Mouse (Mus musculus): ENCODE data around the gene Arpc2. TPM values are rescaled to one million over a fixed set of nuclear protein-coding genes. Genes with fewer than 3 reads are reported as not detected.

The Arpc2 gene
- total RNA-seq, 2 experiments from 2014 or later, result 249 to 278 TPM

DNA sequence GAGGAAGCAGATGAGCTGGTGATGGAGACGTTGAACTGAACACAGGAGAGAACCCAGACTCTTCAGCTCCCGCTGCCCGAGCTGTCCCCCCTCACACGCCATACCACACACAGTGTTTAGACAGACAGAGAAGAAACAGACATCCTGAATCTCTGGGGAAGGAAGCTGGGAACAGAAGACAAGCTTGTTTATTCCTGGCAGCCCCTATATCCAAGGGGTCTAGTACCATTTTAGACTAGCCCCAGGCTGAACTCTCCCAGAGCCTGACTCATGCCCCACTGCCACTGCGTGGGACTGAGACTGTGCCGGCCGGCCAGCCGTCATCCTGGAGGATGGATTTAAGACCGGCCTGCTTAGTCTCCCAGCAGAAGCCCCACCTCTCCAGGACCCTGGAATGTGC lies 39.1 kb downstream of the Arpc2 start:
- intact Hi-C loops (cut with DNase I), result no loop called here
- no peak overlapping the region for H3K27ac ChIP-seq
- DNase-seq (ENCODE audit: extremely low spot score in 1 of 2, low spot score in 2 of 2), result no peak
- TF ChIP-seq CTCF (IDR thresholded peaks at IDR 0.05), result no peak
- H3K4me3 ChIP-seq, result no peak overlapping the region

DNA sequence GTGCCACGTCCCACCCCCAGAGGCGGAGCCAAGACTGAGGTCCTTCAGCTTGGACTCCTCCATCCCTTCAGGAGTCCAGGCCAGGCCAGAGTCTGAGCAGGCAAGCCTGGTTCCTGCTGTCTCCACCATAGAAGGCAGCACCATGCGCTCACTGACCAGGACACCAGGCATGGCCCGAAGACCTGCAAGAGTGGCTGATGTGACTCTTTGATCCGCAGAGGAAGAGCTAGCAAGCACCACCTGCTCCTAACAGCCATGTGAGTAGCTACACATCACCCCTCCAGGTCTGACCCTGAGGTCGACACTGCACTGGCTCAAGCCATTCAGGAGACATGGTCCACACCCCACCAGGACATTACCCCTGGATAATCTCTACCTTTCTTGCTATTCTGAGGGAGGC lies 41.2 kb downstream of the Arpc2 start:
- H3K4me3 ChIP-seq, result no peak overlapping the region
- intact Hi-C loops (cut with DNase I), result no loop called here
- H3K27ac ChIP-seq, result no peak overlapping the region
- no peak for DNase-seq (ENCODE audit: extremely low spot score in 1 of 2, low spot score in 2 of 2)
- no peak for TF ChIP-seq CTCF (IDR thresholded peaks at IDR 0.05)

DNA sequence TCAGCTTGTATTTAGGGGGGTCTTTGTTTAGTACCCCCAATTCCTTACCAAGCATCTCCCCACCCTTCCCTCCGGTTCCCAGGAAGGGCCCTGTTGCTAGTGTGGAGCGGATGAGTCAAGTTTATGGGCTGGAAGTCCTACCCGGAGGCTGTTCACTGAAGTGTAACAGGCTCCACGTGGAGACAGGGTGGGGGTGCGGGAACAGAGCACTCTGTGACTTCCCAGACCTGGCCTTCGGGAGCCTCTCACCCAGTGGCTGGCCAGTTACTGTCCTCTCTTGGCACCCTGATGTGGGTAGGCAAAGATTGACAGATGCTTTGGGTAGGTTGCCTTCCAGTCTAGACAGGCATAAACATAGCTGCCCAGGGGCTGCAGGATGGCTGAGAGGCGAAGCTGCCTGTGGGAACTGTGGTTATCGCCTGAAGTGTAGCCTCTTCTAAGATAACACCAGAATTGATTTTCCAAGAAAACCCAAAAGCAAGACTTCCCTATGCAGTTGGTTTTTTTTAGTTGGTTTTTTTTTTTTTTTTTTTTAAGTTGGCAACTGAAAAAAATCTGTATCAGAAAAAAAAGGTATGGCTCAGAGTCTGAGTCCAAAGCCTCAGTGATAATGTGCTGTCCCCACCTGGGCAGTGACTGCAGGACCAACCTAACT lies 42.1 kb downstream of the Arpc2 start:
- Histone ChIP-seq H3K4me3 (no peak overlapping the region), H3K27ac (no peak overlapping the region)
- no peak for DNase-seq (ENCODE audit: extremely low spot score in 1 of 2, low spot score in 2 of 2)
- intact Hi-C loops (cut with DNase I), result loop anchor here (2.0 kb wide), 1 partner anchor 71 kb away; no protein-coding TSS in a partner anchor
- no peak for TF ChIP-seq CTCF (IDR thresholded peaks at IDR 0.05)

DNA sequence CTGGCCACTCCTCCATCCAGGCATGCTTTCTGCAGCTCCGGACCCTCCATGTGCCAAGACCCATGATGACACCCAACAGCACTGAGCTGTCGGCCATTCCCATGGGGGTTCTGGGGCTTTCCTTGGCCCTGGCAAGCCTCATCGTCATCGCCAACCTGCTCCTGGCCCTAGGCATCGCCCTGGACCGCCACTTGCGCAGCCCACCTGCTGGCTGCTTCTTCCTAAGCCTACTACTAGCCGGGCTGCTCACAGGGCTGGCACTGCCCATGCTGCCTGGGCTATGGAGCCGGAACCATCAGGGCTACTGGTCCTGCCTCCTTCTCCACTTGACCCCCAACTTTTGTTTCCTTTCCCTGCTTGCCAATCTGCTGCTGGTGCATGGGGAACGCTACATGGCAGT lies 42.7 kb downstream of the Arpc2 start, which contains the start of gene Gpbar1:
TSS of gene Gpbar1 (plus strand) at position 13 of the 400 bp plus-strand sequence.
- TF ChIP-seq CTCF (IDR thresholded peaks at IDR 0.05), result no peak
- Histone ChIP-seq H3K27ac (no peak within 1 kb of the TSS), H3K4me3 (no peak within 1 kb of the TSS)
- intact Hi-C loops (cut with DNase I), result loop anchor here (2.0 kb wide), 1 partner anchor 72 kb away; no protein-coding TSS in a partner anchor
- DNase-seq (ENCODE audit: extremely low spot score in 1 of 2, low spot score in 2 of 2), result no peak

DNA sequence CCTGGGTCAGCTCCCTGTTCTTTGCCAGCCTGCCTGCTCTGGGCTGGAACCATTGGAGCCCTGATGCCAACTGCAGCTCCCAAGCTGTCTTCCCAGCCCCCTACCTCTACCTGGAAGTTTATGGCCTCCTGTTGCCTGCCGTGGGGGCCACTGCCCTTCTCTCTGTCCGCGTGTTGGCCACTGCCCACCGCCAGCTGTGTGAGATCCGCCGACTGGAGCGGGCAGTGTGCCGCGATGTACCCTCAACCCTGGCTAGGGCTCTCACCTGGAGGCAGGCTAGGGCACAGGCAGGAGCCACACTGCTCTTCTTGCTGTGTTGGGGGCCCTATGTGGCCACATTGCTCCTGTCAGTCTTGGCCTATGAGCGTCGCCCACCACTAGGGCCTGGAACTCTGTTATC lies 43.1 kb downstream of the Arpc2 start:
- Histone ChIP-seq H3K4me3 (no peak overlapping the region), H3K27ac (no peak overlapping the region)
- DNase-seq (ENCODE audit: extremely low spot score in 1 of 2, low spot score in 2 of 2), result no peak
- intact Hi-C loops (cut with DNase I), result loop anchor here (2.0 kb wide), 1 partner anchor 72 kb away; no protein-coding TSS in a partner anchor
- TF ChIP-seq CTCF (IDR thresholded peaks at IDR 0.05), result no peak

DNA sequence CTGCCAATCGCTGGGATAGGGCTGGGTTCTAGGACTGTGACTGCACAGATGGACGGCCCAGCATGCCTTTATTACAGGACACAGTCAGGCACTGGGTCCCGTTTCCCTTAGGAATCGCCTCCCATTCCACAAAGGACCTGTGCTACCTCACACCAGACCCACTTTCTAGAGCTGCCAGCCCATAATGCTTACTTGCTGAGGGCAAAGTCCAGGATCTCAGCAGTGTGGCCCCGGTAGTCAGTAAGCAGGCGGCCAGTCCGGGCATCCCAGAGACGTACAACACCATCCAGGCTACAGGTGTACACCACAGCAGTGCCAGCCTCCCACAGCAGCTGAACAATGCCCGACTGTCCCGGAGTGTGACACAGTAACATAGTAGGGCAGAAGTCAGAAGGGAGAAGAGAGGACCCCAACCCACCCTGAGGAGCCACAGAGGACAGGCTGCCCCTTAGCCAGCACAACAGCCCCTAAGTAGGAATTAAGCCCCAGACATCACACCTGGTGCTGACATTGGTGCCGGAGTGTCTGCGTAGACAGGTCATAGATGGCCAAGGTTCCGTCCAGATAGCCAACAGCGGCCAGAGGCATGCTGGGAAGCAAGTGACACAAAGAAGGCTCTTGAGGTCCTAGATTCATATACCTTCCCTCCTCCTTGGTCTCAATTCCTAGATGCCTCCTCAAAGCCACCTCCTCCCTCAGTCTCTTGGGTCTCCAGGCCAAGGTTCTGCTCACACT lies 44.9 kb downstream of the Arpc2 start:
- DNase-seq (ENCODE audit: extremely low spot score in 1 of 2, low spot score in 2 of 2), result no peak
- no peak for TF ChIP-seq CTCF (IDR thresholded peaks at IDR 0.05)
- H3K4me3 ChIP-seq, result no peak overlapping the region
- intact Hi-C loops (cut with DNase I), result no loop called here
- H3K27ac ChIP-seq, result no peak overlapping the region

DNA sequence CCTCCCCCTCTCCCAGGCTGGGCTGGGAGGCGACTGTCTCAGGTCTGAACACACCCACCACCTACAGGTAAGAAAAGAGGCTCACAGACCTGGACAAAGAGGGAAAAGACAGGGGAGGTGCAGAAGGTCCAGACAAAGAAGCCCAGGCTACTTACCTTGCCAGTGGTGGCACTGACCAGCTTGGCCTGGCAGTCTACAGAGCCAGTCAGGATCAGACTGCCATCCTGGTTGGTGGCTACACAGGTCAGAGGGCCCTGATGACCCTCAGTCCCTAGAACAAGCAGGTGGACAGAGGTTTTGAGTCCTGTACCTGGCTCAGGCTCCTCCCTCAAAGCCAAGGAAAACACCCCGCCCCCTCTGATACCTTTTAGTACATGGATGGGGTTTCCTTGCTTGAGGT lies 45.5 kb downstream of the Arpc2 start:
- DNase-seq (ENCODE audit: extremely low spot score in 1 of 2, low spot score in 2 of 2), result no peak
- Histone ChIP-seq H3K27ac (no peak overlapping the region), H3K4me3 (no peak overlapping the region)
- intact Hi-C loops (cut with DNase I), result no loop called here
- no peak for TF ChIP-seq CTCF (IDR thresholded peaks at IDR 0.05)

DNA sequence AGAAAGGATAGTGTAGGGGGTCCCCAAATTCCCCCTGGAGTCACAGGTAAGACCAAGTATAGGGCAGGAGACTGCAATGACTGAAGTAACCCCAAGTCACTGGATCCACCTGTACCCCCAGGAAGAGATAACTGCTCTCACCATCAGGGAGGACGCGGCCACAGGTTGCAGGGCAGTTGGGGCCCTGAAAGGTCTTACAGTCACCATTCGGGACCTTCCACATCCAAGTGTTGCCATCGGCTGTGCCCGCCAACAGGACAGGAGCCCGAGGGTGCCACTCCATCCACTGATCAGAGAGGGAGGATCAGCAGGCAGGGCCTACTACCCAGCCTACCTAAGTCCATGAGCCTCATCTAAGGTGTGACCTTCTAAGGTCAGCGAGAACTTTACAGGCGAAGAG lies 46.0 kb downstream of the Arpc2 start:
- Histone ChIP-seq H3K4me3 (no peak overlapping the region), H3K27ac (no peak overlapping the region)
- no peak for DNase-seq (ENCODE audit: extremely low spot score in 1 of 2, low spot score in 2 of 2)
- TF ChIP-seq CTCF (IDR thresholded peaks at IDR 0.05), result no peak
- intact Hi-C loops (cut with DNase I), result no loop called here

DNA sequence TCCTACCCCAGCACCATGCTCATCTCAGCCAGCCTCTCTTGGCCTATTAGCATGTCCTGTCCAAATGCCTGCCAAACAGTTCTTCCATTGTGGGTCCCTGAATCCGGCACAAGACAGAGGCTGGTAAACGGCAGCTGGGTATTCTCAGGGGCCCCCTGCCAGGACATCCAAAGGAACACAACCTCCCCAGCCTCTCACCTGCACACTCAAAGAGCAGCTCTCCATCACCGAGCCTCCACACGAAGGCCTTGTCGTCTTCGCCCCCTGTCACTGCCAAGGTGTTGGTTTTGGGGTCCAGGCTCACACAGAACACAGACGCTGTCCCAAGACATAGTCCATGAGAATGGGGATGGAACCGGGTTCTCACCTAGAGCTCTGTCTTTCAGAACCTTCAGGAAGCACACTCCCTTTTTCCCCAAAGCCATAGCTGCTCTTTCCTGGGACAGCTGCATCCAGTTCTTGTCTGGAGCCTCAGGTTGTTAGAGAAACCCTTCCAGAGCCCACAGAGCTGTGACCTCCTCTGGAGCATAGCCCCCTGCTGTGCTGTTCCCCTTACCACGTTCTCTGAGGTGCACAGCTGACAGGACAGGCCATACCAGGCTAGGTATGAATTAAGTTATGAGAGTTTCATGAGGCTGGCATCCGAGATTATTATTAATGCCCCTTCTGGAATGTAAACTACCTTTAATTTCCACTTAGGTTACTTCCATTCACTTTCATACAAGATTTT lies 47.2 kb downstream of the Arpc2 start:
- no peak for TF ChIP-seq CTCF (IDR thresholded peaks at IDR 0.05)
- intact Hi-C loops (cut with DNase I), result no loop called here
- Histone ChIP-seq H3K4me3 (no peak overlapping the region), H3K27ac (no peak overlapping the region)
- DNase-seq (ENCODE audit: extremely low spot score in 1 of 2, low spot score in 2 of 2), result no peak

DNA sequence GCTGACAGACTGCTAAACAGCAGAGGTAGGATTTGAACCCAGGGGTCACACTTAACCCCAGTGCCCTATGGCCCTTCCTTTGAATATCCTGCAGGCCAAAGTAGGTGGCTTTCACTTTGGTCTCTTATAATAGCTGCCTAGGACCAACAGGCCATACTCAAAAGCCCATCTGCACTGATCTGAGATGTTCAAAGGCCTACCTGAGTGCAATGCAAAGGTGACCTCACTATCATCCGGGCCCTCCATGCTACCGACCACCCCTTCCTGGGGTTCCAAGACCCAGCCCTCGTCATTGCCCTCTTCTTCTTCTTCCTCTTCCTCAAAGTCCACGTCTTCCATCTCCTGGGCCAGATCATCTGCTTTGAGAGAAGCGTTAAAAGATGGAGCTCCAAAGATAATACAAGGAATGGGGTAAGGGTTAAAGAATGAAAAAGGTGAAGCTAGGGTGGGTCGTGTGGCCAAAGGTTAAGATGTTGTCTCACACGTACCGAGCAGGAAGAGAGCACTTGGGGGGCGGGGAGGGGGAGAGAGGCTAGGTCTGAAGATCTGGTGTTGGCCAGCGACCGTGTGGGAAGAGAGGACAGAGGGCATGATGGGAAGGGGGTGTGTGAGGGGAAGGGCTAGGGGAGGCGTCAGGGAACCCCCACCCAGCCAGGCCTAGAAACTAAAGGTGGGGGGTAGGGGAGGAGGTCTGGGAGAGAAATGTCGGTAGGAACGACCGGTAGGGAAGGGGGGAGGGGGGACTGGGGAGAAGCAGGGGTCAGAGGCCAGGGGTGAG lies 48.0 kb downstream of the Arpc2 start:
- TF ChIP-seq CTCF (IDR thresholded peaks at IDR 0.05), result no peak
- peak; percentile 41 to 50 for DNase-seq (ENCODE audit: extremely low spot score in 1 of 2, low spot score in 2 of 2)
- Histone ChIP-seq H3K4me3 (peak overlapping the region; percentile 68), H3K27ac (peak overlapping the region; percentile 91)
- intact Hi-C loops (cut with DNase I), result loop anchor here (1.0 kb wide), 1 partner anchor 48 kb away; the partner anchor contains the start of gene Arpc2

DNA sequence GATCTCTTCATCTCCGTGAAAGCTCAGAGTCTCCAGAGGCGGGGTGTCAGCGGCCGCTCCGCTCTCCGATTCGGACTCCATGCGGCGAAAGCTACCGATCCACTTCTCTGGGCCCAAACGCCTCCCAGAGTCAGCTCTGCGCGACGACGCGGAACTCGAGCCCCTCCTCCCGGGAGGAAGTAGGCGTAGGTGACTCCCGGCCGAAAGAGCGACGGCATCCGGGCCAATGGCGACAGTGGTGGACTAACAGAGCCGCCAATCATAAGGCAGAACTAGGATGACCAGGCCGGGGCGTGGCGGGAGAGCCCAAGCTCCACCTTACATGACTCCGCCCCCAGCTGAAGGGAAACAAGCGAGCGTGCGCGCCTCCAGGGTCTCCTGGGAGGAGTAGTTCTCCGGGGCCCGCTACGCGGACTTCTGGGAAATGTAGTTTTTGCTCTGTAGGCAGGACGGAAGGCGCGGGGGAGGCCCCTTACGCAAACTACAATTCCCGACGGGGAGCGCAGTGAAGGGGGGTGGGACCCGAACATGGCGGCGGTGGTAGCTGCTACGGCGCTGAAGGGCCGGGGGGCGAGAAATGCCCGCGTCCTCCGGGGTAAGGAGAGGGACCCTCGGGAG lies 48.8 kb downstream of the Arpc2 start, which contains the start of the genes Aamp and Pnkd:
TSS of gene Aamp (minus strand) at position 196 of the 618 bp plus-strand sequence.
TSS of gene Pnkd (plus strand) at position 388 of the 618 bp plus-strand sequence.
- no peak; the same call in none of the 2 replicates for TF ChIP-seq CTCF (IDR thresholded peaks at IDR 0.05)
- Histone ChIP-seq H3K27ac (peak within 1 kb of the TSS; percentile 91), H3K4me3 (peak within 1 kb of the TSS; percentile 68)
- DNase-seq (ENCODE audit: extremely low spot score in 1 of 2, low spot score in 2 of 2), result peak; percentile 99 to 100
- intact Hi-C loops (cut with DNase I), result loop anchor here (1.0 to 5.0 kb wide), 3 partner anchors 48 to 168 kb away; partner anchors contain the start of genes Arpc2 and Catip
